Mouse (Mus musculus): Measurements from ENCODE around the gene Slc2a3. TPM values are rescaled to one million over a fixed set of nuclear protein-coding genes. Genes with fewer than 3 reads are reported as not detected.

The Slc2a3 gene
- total RNA-seq (2022), result 10 to 100 TPM; 10.3 to 17.0 (median 11.7) TPM

- DNase-seq, result no peak
Measured at GRCm38 (mm10) chr6:122801301-122801800, at the start of gene Slc2a3. Gene Slc2a3, minus strand, starts transcription at chr6:122801640.

- DNase-seq, result no peak
Measured at GRCm38 (mm10) chr6:122843759-122844158, 42.3 kb upstream of the Slc2a3 start.

GRCm38 (mm10) chr6:122837539-122837938, 36.1 kb upstream of the Slc2a3 start:
- no peak for DNase-seq

GRCm38 (mm10) chr6:122836974-122837373, 35.5 kb upstream of the Slc2a3 start:
- DNase-seq, result no peak

- DNase-seq, result no peak
Measured at GRCm38 (mm10) chr6:122834365-122834764, 32.9 kb upstream of the Slc2a3 start.

- DNase-seq, result no peak
Measured at GRCm38 (mm10) chr6:122832880-122833279, 31.4 kb upstream of the Slc2a3 start.

GRCm38 (mm10) chr6:122828086-122828485, 26.6 kb upstream of the Slc2a3 start:
- DNase-seq, result no peak

GRCm38 (mm10) chr6:122825923-122826742, 24.7 kb upstream of the Slc2a3 start:
- DNase-seq, result no peak

GRCm38 (mm10) chr6:122825166-122825565, 23.7 kb upstream of the Slc2a3 start:
- DNase-seq, result no peak

GRCm38 (mm10) chr6:122824086-122824485, 22.6 kb upstream of the Slc2a3 start:
- no peak for DNase-seq

- no peak for DNase-seq
Measured at GRCm38 (mm10) chr6:122821822-122822221, 20.4 kb upstream of the Slc2a3 start.

- DNase-seq, result no peak
Measured at GRCm38 (mm10) chr6:122820799-122821650, 19.6 kb upstream of the Slc2a3 start.

GRCm38 (mm10) chr6:122820071-122820798, 18.8 kb upstream of the Slc2a3 start:
- DNase-seq, result peak; percentile 43

GRCm38 (mm10) chr6:122819306-122820070, 18.0 kb upstream of the Slc2a3 start, which contains the start of gene Foxj2:
Gene Foxj2, plus strand, starts transcription at chr6:122819914.
- DNase-seq, result peak; percentile 45

- DNase-seq, result no peak
Measured at GRCm38 (mm10) chr6:122813640-122814039, 12.2 kb upstream of the Slc2a3 start.

- DNase-seq, result no peak
Measured at GRCm38 (mm10) chr6:122812716-122813115, 11.3 kb upstream of the Slc2a3 start.

- DNase-seq, result no peak
Measured at GRCm38 (mm10) chr6:122811771-122812600, 10.5 kb upstream of the Slc2a3 start.

- DNase-seq, result peak; percentile 94
Measured at GRCm38 (mm10) chr6:122811280-122811652, 9.8 kb upstream of the Slc2a3 start.

- DNase-seq, result peak; percentile 98
Measured at GRCm38 (mm10) chr6:122810615-122811279, 9.3 kb upstream of the Slc2a3 start.

- DNase-seq, result no peak
Measured at GRCm38 (mm10) chr6:122810022-122810614, 8.7 kb upstream of the Slc2a3 start.
